Mouse (Mus musculus) erythroid progenitor cell, adult 5-6 weeks (primary cell): ENCODE data around the gene Akap13. TPM values are rescaled to one million over a fixed set of nuclear protein-coding genes. Genes with fewer than 3 reads are reported as not detected.

Source experiments
- ATAC-seq: replicated peaks from 2 replicates; pipeline ENCODE4 v1.8.0; 2016; ENCODE audit warnings: moderate number of reproducible peaks, mild to moderate bottlenecking, moderate TSS enrichment, inconsistent platforms; ENCODE audit not compliant: poor library complexity, low FRiP score, severe bottlenecking
- total RNA-seq, 2 experiments: library from RNA; stranded (forward) in 1 of 2; stranded (reverse) in 1 of 2; fragments of 150-400 nt in 1 of 2; fragments of 186-747, 209-891 nt in 1 of 2; gene quantifications; 2 replicates each; pipeline versions ENCODE4 v1.2.3 to v1.2.4; 2015 to 2017; ENCODE audit warnings: low replicate concordance in 2 of 2

The Akap13 gene
- 156 and 195 TPM in 2 replicates for total RNA-seq (2015; ENCODE audit: low replicate concordance)
- 532 and 563 TPM in 2 replicates for total RNA-seq (2017; ENCODE audit: low replicate concordance)

DNA sequence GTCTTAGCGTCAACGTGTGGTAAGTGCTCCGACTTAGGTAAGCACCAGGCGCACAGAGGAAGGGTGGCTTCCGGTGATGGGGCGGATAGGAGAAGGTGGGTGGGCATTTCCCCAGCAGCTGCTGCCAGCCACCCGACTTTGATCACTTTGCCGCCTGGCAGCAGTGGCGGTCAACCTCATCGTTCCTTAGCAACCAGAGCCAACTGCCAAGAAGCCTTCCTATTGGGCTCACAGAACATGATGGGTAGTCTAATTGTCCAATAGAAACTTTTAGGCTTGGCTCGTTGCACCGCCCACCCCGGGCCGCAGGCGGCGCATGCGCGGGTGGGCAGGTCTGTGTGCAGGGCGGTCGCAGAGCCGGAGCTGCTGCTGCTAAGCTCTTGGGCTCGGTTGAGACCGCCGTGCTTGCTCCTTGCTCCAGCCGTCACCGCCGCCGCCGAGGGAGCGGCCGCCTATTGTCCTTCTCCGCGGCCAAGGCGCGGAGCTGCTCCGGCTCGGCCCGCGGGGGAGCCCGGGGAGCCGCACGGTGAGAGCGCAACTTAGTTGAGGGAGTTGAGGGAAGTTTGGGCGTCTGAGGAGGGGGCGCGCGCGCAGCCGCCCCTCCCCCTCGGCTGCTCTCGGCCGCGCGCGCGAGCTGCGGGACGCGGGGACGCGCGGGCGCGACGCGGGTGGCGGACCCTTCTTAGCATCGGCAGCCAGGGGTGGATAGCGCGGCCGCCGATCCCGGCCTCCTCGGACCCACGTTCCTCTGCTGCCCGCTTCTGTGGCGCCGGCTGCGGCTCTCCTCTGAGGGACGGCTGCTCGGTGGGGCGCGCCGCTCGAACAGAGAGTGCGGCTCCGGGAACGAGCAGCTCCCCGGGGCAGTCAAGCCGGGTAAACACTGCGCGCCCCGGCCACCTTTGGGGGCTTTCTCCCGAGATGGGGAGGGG is at the start of gene Akap13:
TSS of gene Akap13 (plus strand) at position 312 of the 929 bp plus-strand sequence.
- ATAC-seq, result peak; percentile 96

- ATAC-seq, result no peak
These were observed 44.7 kb upstream of the Akap13 start for GRCm38 (mm10) chr7:75410641-75411040.

GRCm38 (mm10) chr7:75411226-75411625 is 44.1 kb upstream of the Akap13 start:
- ATAC-seq, result no peak

- ATAC-seq, result no peak
These were observed 43.3 kb upstream of the Akap13 start for GRCm38 (mm10) chr7:75412011-75412510.

GRCm38 (mm10) chr7:75412568-75412967 is 42.8 kb upstream of the Akap13 start:
- no peak for ATAC-seq

DNA sequence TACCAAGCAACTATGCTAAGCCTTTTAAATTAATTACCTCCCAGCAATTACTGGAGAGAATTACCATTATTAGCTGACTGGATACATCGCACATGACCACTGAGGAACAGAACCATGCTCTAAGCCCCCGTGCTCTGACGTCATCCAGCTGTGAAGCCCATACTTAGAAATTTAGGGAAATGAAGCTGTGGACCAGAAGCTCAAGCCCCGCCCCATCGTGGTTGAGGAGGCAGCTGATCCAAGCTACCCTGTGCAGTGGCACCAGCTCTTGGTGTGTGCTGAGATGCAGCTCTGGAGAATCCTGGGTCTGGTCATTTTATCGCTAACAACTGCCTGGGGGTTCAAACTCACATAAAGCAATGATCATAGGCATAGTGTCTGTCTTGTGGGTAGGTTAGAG is 41.4 kb upstream of the Akap13 start:
- no peak for ATAC-seq

DNA sequence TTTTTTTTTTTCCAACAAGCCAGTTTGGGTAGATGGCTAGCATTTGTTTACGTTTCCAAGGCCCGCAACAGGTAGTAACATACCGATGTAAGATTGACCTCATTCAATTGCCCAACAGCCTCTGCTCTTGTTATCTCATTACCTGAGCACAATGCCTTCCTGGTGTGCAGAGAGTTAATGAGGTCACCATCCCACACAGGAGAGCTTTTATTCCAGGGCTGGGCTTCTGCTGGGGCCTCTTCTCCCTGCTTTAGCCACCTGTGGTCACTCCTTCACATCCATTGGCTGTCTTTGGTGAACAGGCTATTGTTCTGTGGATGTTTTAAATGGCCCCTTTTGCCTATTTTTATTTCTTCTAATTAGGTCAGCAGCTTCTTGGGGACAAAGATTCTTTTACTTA is 41.0 kb upstream of the Akap13 start:
- ATAC-seq, result no peak

- ATAC-seq, result no peak
These were observed 40.0 kb upstream of the Akap13 start for GRCm38 (mm10) chr7:75415166-75415881.

- ATAC-seq, result no peak
These were observed 39.3 kb upstream of the Akap13 start for GRCm38 (mm10) chr7:75415882-75416585.

DNA sequence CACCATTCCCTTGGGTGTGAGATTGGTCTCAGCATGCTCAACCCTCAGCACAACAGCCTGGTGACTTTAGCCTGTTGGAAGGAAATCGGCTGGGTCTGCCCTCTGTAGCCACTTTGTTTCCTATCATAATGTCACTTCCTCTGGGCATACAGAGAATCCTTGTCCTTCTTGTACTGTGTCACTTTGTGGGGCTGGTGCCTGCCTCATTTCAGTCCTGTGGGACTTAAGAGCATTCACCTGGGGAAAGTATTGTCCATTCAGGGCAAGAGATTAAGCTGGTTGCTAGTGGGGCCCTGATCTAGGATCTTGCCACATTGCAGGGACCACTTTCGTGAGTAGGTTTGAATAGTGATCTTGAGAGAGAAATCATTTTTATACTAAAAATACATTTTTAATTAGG is 34.4 kb upstream of the Akap13 start:
- ATAC-seq, result no peak

DNA sequence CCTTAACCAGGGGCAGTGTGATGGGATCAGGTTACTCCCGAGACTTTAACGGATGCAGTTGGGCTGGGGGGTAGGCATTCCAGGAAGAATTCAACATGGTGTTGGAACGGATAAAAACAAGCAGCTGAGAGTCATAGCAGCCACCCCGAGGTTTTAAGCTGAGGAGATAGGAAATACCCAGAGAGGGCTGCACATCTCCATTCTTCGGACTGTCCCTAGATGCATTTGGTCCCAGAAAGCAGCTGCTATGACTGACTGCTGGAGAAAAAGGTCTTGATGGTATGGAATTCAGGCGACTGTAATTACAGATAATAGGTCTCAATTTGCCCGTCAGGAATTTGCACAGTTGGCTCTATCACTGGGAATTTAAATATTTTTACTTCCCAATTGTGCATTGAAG is 31.2 kb upstream of the Akap13 start:
- ATAC-seq, result no peak

- ATAC-seq, result no peak
These were observed 28.0 kb upstream of the Akap13 start for GRCm38 (mm10) chr7:75427322-75427721.

- no peak for ATAC-seq
These were observed 26.4 kb upstream of the Akap13 start for GRCm38 (mm10) chr7:75428913-75429312.

- no peak for ATAC-seq
These were observed 24.8 kb upstream of the Akap13 start for GRCm38 (mm10) chr7:75430550-75430949.

GRCm38 (mm10) chr7:75431043-75431442 is 24.3 kb upstream of the Akap13 start:
- ATAC-seq, result no peak

DNA sequence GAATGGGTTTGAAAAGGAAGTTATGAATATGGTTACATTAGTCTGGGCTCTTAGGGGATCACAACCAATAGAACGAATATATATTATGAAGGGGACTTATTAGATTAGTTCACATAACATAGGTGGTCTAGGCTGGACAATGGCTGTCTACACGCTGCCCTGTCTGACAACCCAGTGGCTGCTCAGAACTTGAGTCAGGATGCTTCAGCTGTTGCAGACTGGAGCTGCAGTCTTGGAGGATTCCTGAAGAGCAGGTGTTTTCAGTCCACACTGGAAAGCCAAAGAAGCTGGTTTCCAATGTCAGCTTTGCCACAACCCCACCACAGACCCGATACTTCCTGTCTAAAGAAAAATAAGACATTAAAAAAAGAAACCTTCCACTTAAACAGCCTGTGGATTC is 23.3 kb upstream of the Akap13 start:
- no peak for ATAC-seq

DNA sequence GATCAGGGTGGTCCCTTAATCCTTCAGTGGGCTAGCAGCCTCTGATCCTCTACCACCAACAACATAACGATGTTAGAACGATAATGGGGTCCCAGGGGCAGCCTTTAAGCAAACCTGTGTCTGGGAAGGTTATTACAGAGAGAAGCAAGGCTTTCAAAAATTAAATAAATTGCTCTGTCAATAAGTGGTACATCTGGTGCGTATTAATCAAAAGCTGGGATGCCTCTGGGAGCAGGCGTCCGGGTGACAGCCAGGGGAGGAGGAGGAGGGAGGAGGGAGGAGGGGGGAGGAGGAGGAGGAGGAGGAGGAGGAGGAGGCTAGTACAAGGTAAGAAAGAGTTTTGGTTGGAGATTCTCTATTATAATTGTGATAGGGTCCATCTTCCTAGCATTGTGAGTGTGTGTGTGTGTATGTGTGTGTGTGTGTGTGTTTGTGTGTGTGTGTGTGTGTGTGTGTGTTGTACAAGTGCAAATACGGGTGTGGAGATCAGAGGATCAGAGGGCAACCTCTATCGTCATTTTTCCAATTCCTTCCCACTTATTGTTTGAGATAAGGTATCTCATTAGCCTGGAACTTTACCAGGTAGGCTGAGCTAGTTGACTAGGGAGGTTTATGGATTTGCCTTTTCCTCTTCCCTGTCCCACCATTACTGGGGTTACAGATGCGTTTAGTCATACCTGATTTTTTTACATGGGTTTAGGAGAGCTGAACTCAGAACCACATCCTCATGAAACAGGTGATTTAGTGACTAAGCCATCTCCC is 18.7 kb upstream of the Akap13 start:
- ATAC-seq, result no peak

DNA sequence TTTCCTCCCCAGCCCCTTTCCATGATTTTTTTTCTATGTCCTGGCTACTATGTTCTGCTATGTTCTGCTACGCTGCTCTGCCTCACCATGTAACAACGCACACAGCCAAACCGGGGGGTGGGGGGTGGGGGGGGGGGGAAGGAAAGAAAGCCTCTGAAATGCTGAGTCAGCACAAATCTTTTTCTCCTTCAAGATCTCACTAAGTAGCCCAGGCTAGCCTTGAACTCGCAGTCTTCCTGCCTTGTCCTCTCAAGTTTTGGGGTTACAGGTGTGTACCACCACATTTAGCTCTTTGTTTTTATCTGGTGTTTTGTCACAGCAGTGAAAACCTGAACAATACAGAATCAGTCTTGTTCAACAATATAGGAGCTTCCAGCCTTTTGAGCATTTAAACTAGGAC is 15.8 kb upstream of the Akap13 start:
- no peak for ATAC-seq

- no peak for ATAC-seq
These were observed 15.1 kb upstream of the Akap13 start for GRCm38 (mm10) chr7:75440241-75440640.
